Mouse (Mus musculus) embryonic fibroblast, embryonic 13.5 days (primary cell): ENCODE data around the gene Foxe1.

Source experiments
- CTCF ChIP-seq: IDR thresholded peaks from 2 replicates; pipeline ENCODE4 v1.5.1; 2011; ENCODE audit warnings: mild to moderate bottlenecking, control low read depth, low read length, moderate library complexity, borderline replicate concordance; ENCODE audit not compliant: insufficient read depth
- POLR2A ChIP-seq: IDR thresholded peaks from 2 replicates; pipeline ENCODE4 v1.6.1; 2011; ENCODE audit warnings: low read depth, mild to moderate bottlenecking, control low read depth, low read length, moderate library complexity

DNA sequence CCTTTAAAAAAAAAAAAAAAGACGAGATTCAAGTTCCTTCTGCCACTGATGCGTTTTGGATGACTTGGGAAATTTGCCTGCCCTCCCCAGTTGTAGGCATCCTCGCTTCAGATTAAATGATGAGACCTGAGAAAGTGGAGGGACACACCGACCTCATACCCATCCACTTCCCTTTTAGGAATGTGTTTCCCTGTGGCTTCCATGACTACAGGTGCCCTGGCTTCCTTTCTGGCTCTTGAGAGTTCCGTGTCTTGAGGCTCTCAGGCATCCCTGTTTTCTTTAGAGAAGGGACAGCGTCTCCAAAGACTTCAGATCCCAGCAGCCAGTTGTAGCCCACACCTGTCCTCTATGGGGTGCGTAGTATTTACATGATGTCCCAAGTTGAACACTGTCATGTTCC lies 38.0 kb upstream of the Foxe1 start:
- TF ChIP-seq POLR2A (no peak), CTCF (no peak)
